In genomic region chr13:97438692-97439091, GRCm38 (mm10) we compare ENCODE assay signal across 8 mouse cellular contexts.
DNase-seq lines count a peak whose midpoint lies in the region; ATAC-seq and TF ChIP-seq lines count a peak whose summit lies in the region.

No protein-coding gene starts in this region.

- no peak overlapping the region for H3K27ac ChIP-seq in heart, embryonic 15.5 days
- H3K27ac ChIP-seq in ES-E14 (ENCODE audit: insufficient read depth, low read depth, low read length, poor library complexity, severe bottlenecking), result peak overlapping the region; percentile 17; the same call in 1 of the 2 replicates
- H3K27ac ChIP-seq in forebrain, embryonic 10.5 days, result peak overlapping the region; percentile 94
- H3K27ac ChIP-seq in liver, embryonic 15.5 days (replicated peaks), result no peak overlapping the region

- H3K4me2 ChIP-seq in heart, embryonic 15.5 days, result peak overlapping the region; percentile 51
- peak overlapping the region; percentile 38 for H3K4me2 ChIP-seq in liver, embryonic 15.5 days

- H3K27me3 ChIP-seq in heart, embryonic 15.5 days, result peaks cover 4% of the 10 kb centered on the region; the same call in 1 of the 2 replicates
- H3K27me3 ChIP-seq in forebrain, embryonic 10.5 days (ENCODE audit: poor library complexity, severe bottlenecking), result peaks cover 27% of the 10 kb centered on the region; the same call in 1 of the 2 replicates
- H3K27me3 ChIP-seq in liver, embryonic 15.5 days, result peaks cover 69% of the 10 kb centered on the region

- in situ Hi-C loops in ES-E14 (cut with MboI; ENCODE audit: low sequenced_read_pairs in 2 of 2, unreplicated experiment in 2 of 2), result no loop called here

- H3K4me3 ChIP-seq in heart, embryonic 15.5 days, result peak overlapping the region; percentile 17
- peak overlapping the region; percentile 18 to 29 for H3K4me3 ChIP-seq in ES-E14 (ENCODE audit: insufficient read depth in 1 of 2, low read depth in 1 of 2, low read length in 2 of 2, poor library complexity in 1 of 2, severe bottlenecking in 1 of 2)
- peak overlapping the region; percentile 30 for H3K4me3 ChIP-seq in forebrain, embryonic 10.5 days
- no peak overlapping the region for H3K4me3 ChIP-seq in liver, embryonic 15.5 days (replicated peaks)

- no peak for DNase-seq in heart, postnatal 36 days
- DNase-seq in ES-E14 (ENCODE audit: low read depth, low spot score), result no peak
- DNase-seq in forebrain, embryonic 10.5 days (ENCODE audit: extremely low spot score, low spot score), result no peak
- no peak for DNase-seq in gastrocnemius, postnatal 36 days
- no peak for DNase-seq in right cerebral cortex, adult 2 months (ENCODE audit: low spot score in 2 of 2)

- no peaks in the 10 kb centered on the region for H3K9me3 ChIP-seq in heart, embryonic 15.5 days (replicated peaks)
- no peaks in the 10 kb centered on the region for H3K9me3 ChIP-seq in ES-E14 (ENCODE audit: control insufficient read depth, insufficient read depth, low read depth, low read length)
- no peaks in the 10 kb centered on the region for H3K9me3 ChIP-seq in forebrain, embryonic 10.5 days
- no peaks in the 10 kb centered on the region for H3K9me3 ChIP-seq in liver, embryonic 15.5 days (replicated peaks)

- 37% methylated on average over 12 of the region's 12 CpGs for WGBS in heart, embryonic 15.5 days
- 58% methylated on average over 12 of the region's 12 CpGs for WGBS in forebrain, embryonic 10.5 days
- WGBS in liver, embryonic 15.5 days (ENCODE audit: insufficient replicate concordance), result 35% methylated on average over 12 of the region's 12 CpGs

- H3K4me1 ChIP-seq in heart, embryonic 15.5 days (replicated peaks), result peaks cover 52% of the 10 kb centered on the region
- peaks cover 20 to 35% of the 10 kb centered on the region in 2 experiments for H3K4me1 ChIP-seq in ES-E14 (ENCODE audit: control insufficient read depth in 2 of 2, insufficient read depth in 2 of 2, low read length in 2 of 2, poor library complexity in 1 of 2)
- peaks cover 92% of the 10 kb centered on the region for H3K4me1 ChIP-seq in forebrain, embryonic 10.5 days
- peaks cover 63% of the 10 kb centered on the region for H3K4me1 ChIP-seq in liver, embryonic 15.5 days (replicated peaks)

- ATAC-seq in heart, embryonic 15.5 days (replicated peaks; ENCODE audit: insufficient number of reproducible peaks, insufficient read depth, low FRiP score, low read depth), result no peak
- 0 out of 2 replicates have a peak, but pooled peaks have one; percentile 19 for ATAC-seq in liver, embryonic 15.5 days (ENCODE audit: insufficient read depth)
- ATAC-seq in activated CD4-positive, CD25-positive, alpha-beta regulatory T cell, adult 4 months, result no peak

- intact Hi-C loops in heart, postnatal 36 days (cut with DNase I), result loop anchor here (5.0 to 10.0 kb wide), 2 partner anchors 141 to 496 kb away; no protein-coding TSS in a partner anchor
- intact Hi-C loops in gastrocnemius, postnatal 36 days (cut with DNase I), result no loop called here

- H3K36me3 ChIP-seq in heart, embryonic 15.5 days, result no peaks in the 10 kb centered on the region
- H3K36me3 ChIP-seq in ES-E14 (ENCODE audit: control insufficient read depth, insufficient read depth, low read length, poor library complexity, severe bottlenecking), result no peaks in the 10 kb centered on the region
- H3K36me3 ChIP-seq in forebrain, embryonic 10.5 days (replicated peaks), result no peaks in the 10 kb centered on the region
- H3K36me3 ChIP-seq in liver, embryonic 15.5 days (replicated peaks), result no peaks in the 10 kb centered on the region

- H3K9ac ChIP-seq in heart, embryonic 15.5 days, result peak overlapping the region; percentile 28
- peak overlapping the region; percentile 60 for H3K9ac ChIP-seq in ES-E14 (ENCODE audit: insufficient read depth, low read depth, low read length, poor library complexity, severe bottlenecking)
- H3K9ac ChIP-seq in liver, embryonic 15.5 days, result no peak overlapping the region

TF ChIP-seq in ES-E14, 5 proteins besides CTCF, POLR2A, EP300 and RAD21:
- no peak for TF ChIP-seq CHD2 (IDR thresholded peaks at IDR 0.05; ENCODE audit: low read depth, low read length)
- no peak for TF ChIP-seq ZC3H11A (IDR thresholded peaks at IDR 0.05; ENCODE audit: borderline replicate concordance, low read depth, low read length)

Comparison
In these comparisons a context has a peak if more than half of its experiments do, and no peak if none do; other contexts are left out.
1. H3K27ac ChIP-seq: peak in ES-E14 (single experiment) and forebrain, embryonic 10.5 days (single experiment); none in heart, embryonic 15.5 days (single experiment) and liver, embryonic 15.5 days (single experiment).